Mouse (Mus musculus) activated CD4-positive, CD25-positive, alpha-beta regulatory T cell (primary cell): ENCODE results near the gene Gm21721. TPM values are rescaled to one million over a fixed set of nuclear protein-coding genes. Genes with fewer than 3 reads are reported as not detected.

Source experiments
- polyA plus RNA-seq, 2 experiments: library from polyadenylated mRNA; unstranded; fragments of 100-300 nt; shearing (Covaris generic); gene quantifications; one replicate each; pipeline ENCODE4 v1.2.1; 2017

Gm21721 gene
- polyA plus RNA-seq = not detected

GRCm38 (mm10) chrY:9202090-9202489 lies at the start of gene Gm21721:
Gm21721 (minus strand) TSS chrY:9202190.

Other genes with a start within 250 kb of the Gm21721 start
- not detected for gene Gm21292, start 68.3 kb downstream of the Gm21721 start, polyA plus RNA-seq
- gene Gm21812, start 145.0 kb upstream of the Gm21721 start, polyA plus RNA-seq = not detected
- gene Gm21874, start 214.0 kb upstream of the Gm21721 start, polyA plus RNA-seq = not detected